8 mouse cellular contexts compared by ENCODE assay signal in genomic region chr17:28953251-28953650, GRCm38 (mm10). TPM values are rescaled to one million over a fixed set of nuclear protein-coding genes. Genes with fewer than 3 reads are reported as not detected.
DNase-seq lines count a peak whose midpoint lies in the region; ATAC-seq and TF ChIP-seq lines count a peak whose summit lies in the region.

No protein-coding gene starts in this region.

- H3K79me2 ChIP-seq in MEL (ENCODE audit: control insufficient read depth, insufficient read depth, low read length, poor library complexity), result peaks cover 46% of the 10 kb centered on the region
- H3K79me2 ChIP-seq in macrophage (ENCODE audit: inconsistent target), result peaks cover 58% of the 10 kb centered on the region

- no peak for TF ChIP-seq EP300 in MEL (IDR thresholded peaks at IDR 0.05; ENCODE audit: low read depth in 1 of 2, low read length in 2 of 2)

- H3K4me1 ChIP-seq in MEL (ENCODE audit: control insufficient read depth in 1 of 2, insufficient read depth in 2 of 2, low read length in 2 of 2), result peaks cover 19 to 33% of the 10 kb centered on the region in 2 experiments
- peaks cover 26% of the 10 kb centered on the region for H3K4me1 ChIP-seq in forebrain, embryonic 12.5 days
- peaks cover 18% of the 10 kb centered on the region for H3K4me1 ChIP-seq in intestine, embryonic 15.5 days (replicated peaks)

- H3K36me3 ChIP-seq in MEL (ENCODE audit: control insufficient read depth in 1 of 2, insufficient read depth in 2 of 2, low read length in 2 of 2), result peaks cover 2 to 22% of the 10 kb centered on the region in 2 experiments; a peak in 3 of 4 replicates
- peaks cover 12% of the 10 kb centered on the region; the same call in 1 of the 2 replicates for H3K36me3 ChIP-seq in forebrain, embryonic 12.5 days (replicated peaks)
- H3K36me3 ChIP-seq in intestine, embryonic 15.5 days, result no peaks in the 10 kb centered on the region
- 0 out of 2 replicates have a peak, but pooled peaks cover 8% of the 10 kb centered on the region for H3K36me3 ChIP-seq in macrophage (ENCODE audit: inconsistent target)

- intact Hi-C loops in left cerebral cortex, postnatal 36 days (cut with DNase I), result loop anchor here (2.0 kb wide), 1 partner anchor 80 kb away; the partner anchor contains the start of gene Srsf3

- no peaks in the 10 kb centered on the region for H3K27me3 ChIP-seq in MEL (ENCODE audit: control insufficient read depth in 1 of 2, insufficient read depth in 2 of 2, low read length in 2 of 2)
- H3K27me3 ChIP-seq in forebrain, embryonic 12.5 days, result no peaks in the 10 kb centered on the region
- no peaks in the 10 kb centered on the region for H3K27me3 ChIP-seq in intestine, embryonic 15.5 days (replicated peaks)

- no peaks in the 10 kb centered on the region for H3K9me3 ChIP-seq in MEL (replicated peaks; ENCODE audit: insufficient read depth, low read length)
- H3K9me3 ChIP-seq in forebrain, embryonic 12.5 days, result no peaks in the 10 kb centered on the region
- no peaks in the 10 kb centered on the region for H3K9me3 ChIP-seq in intestine, embryonic 15.5 days

- peak; percentile 34 for DNase-seq in adrenal gland, postnatal 14 days
- no peak for DNase-seq in adrenal gland, postnatal 4 days (ENCODE audit: low spot score in 2 of 2)
- DNase-seq in MEL (ENCODE audit: low read depth, low spot score), result peak; percentile 50
- DNase-seq in left cerebral cortex, postnatal 36 days (ENCODE audit: low spot score in 2 of 2), result no peak
- DNase-seq in right cerebral cortex, postnatal 10 days (ENCODE audit: low spot score in 2 of 2), result no peak

- H3K27ac ChIP-seq in MEL (ENCODE audit: control insufficient read depth, low read depth, low read length), result peak overlapping the region; percentile 96
- 0 out of 2 replicates have a peak overlapping the region, but pooled peaks have one; percentile 97 for H3K27ac ChIP-seq in forebrain, embryonic 12.5 days
- H3K27ac ChIP-seq in intestine, embryonic 15.5 days, result 0 out of 2 replicates have a peak overlapping the region, but pooled peaks have one; percentile 29
- peak overlapping the region; percentile 67 for H3K27ac ChIP-seq in macrophage

- no peak for TF ChIP-seq POLR2A in MEL (IDR thresholded peaks at IDR 0.05; ENCODE audit: control insufficient read depth in 1 of 2, insufficient read depth in 1 of 2, low read depth in 1 of 2, low read length in 2 of 2, poor library complexity in 1 of 2)

- ATAC-seq in forebrain, embryonic 12.5 days (ENCODE audit: low FRiP score), result no peak
- no peak for ATAC-seq in intestine, embryonic 15.5 days

- H3K4me3 ChIP-seq in MEL (ENCODE audit: control insufficient read depth in 1 of 2, insufficient read depth in 1 of 2, low read depth in 2 of 2, low read length in 2 of 2), result peak overlapping the region; percentile 79 to 94
- H3K4me3 ChIP-seq in forebrain, embryonic 12.5 days (replicated peaks), result peak overlapping the region; percentile 81
- peak overlapping the region; percentile 73 for H3K4me3 ChIP-seq in intestine, embryonic 15.5 days (replicated peaks)
- H3K4me3 ChIP-seq in macrophage (ENCODE audit: inconsistent target), result peak overlapping the region; percentile 85

- no peak for TF ChIP-seq CTCF in MEL (IDR thresholded peaks at IDR 0.05 in 2 of 3, conservative IDR thresholded peaks at IDR 0.05 in 1 of 3; ENCODE audit: control insufficient read depth in 1 of 3, insufficient read depth in 1 of 3, low read depth in 2 of 3, low read length in 3 of 3, poor library complexity in 1 of 3, severe bottlenecking in 1 of 3)

- no peak for TF ChIP-seq RAD21 in MEL (IDR thresholded peaks at IDR 0.05; ENCODE audit: low read depth, low read length)

- WGBS in forebrain, embryonic 12.5 days, result 40% methylated on average over 9 of the region's 9 CpGs
- WGBS in intestine, embryonic 15.5 days, result 8% methylated on average over 9 of the region's 9 CpGs
- WGBS in macrophage (ENCODE audit: missing documents), result 2% methylated on average over 9 of the region's 9 CpGs

- peak overlapping the region; percentile 87 for H3K9ac ChIP-seq in MEL (ENCODE audit: control insufficient read depth, low read depth, low read length, poor library complexity, severe bottlenecking)
- H3K9ac ChIP-seq in forebrain, embryonic 12.5 days, result peak overlapping the region; percentile 90
- peak overlapping the region; percentile 92 for H3K9ac ChIP-seq in intestine, embryonic 15.5 days

- peak overlapping the region; percentile 77 for H3K4me2 ChIP-seq in forebrain, embryonic 12.5 days
- H3K4me2 ChIP-seq in intestine, embryonic 15.5 days (replicated peaks), result peak overlapping the region; percentile 79

TF ChIP-seq in MEL, 35 proteins besides CTCF, POLR2A, EP300 and RAD21:
- TF ChIP-seq CHD1 (IDR thresholded peaks at IDR 0.05; ENCODE audit: low read depth, low read length), result no peak
- TF ChIP-seq SIN3A (IDR thresholded peaks at IDR 0.05; ENCODE audit: low read length), result no peak
- TF ChIP-seq MEF2A (IDR thresholded peaks at IDR 0.05; ENCODE audit: extremely low read depth, insufficient replicate concordance, low read depth, low read length, poor library complexity, severe bottlenecking), result no peak
- TF ChIP-seq MXI1 (IDR thresholded peaks at IDR 0.05; ENCODE audit: low read depth, low read length), result 0 out of 2 replicates have a peak, but pooled peaks have one; percentile 20

RNA-seq across cellular contexts. Expression of gene Kctd20, which starts 1.5 kb away (rescaled TPM):
- total RNA-seq in adrenal gland, postnatal 14 days (2021), result 71.6 and 79.3 TPM in 2 replicates
- 10 to 100 TPM; 79.8 to 86.5 TPM for total RNA-seq in adrenal gland, postnatal 4 days (2021)
- 39.1 and 41.8 TPM in 2 replicates for total RNA-seq in MEL (2012; rRNA removed)
- polyA plus RNA-seq in MEL (2012; ENCODE audit: insufficient read depth in 1 of 2, insufficient read length in 2 of 2, low read depth in 1 of 2, low replicate concordance in 2 of 2, missing spikeins in 1 of 2) (10 to 100 TPM in 1 of 2 experiments, not detected in 1; 65.4 TPM), macrophage (2018) (29.1 to 47.2 TPM (median 39.6 TPM) in 3 replicates)
- 127 and 129 TPM in 2 replicates for polyA plus RNA-seq in forebrain, embryonic 12.5 days (2016; fragmentation: Nextera tagmentation; extraction: Ambion mirVana)
- polyA plus RNA-seq in intestine, embryonic 15.5 days (2015; fragmentation: Nextera tagmentation; extraction: Ambion mirVana), result 64.9 and 68.9 TPM in 2 replicates
- total RNA-seq in macrophage (2018; cell fraction: chromatin; rRNA removed), result 100 to 1,000 TPM in 1 of 26 experiments, 10 to 100 TPM in 25; 55.7 to 110 (median 73.2) TPM
- 10 to 100 TPM; 28.0 to 43.5 (median 35.0) TPM for total RNA-seq in macrophage (2018; cell fraction: cytosol; rRNA removed)
- 10 to 100 TPM; 41.8 to 88.6 (median 58.4) TPM for total RNA-seq in macrophage (2018; cell fraction: nucleus; rRNA removed)
- 10 to 100 TPM; 72.8 to 77.6 TPM for total RNA-seq in left cerebral cortex, postnatal 36 days (2021)

RNA-seq across cellular contexts. Expression of gene Pxt1, which starts 9.6 kb away (rescaled TPM):
- total RNA-seq in adrenal gland, postnatal 14 days (2021), result 0.64 and 1.3 TPM in 2 replicates
- total RNA-seq in adrenal gland, postnatal 4 days (2021), result under 1 TPM; 0.59 to 0.67 TPM
- total RNA-seq in MEL (2012; rRNA removed), result not detected in 2 replicates
- polyA plus RNA-seq in MEL (2012; ENCODE audit: insufficient read depth in 1 of 2, insufficient read length in 2 of 2, low read depth in 1 of 2, low replicate concordance in 2 of 2, missing spikeins in 1 of 2), result not detected
- polyA plus RNA-seq in forebrain, embryonic 12.5 days (2016; fragmentation: Nextera tagmentation; extraction: Ambion mirVana), result 0.44 TPM in 1 of 2 replicates, not detected in the other
- polyA plus RNA-seq in intestine, embryonic 15.5 days (2015; fragmentation: Nextera tagmentation; extraction: Ambion mirVana), result not detected in 2 replicates
- total RNA-seq in macrophage (2018; cell fraction: chromatin; rRNA removed), result not detected
- total RNA-seq in macrophage (2018; cell fraction: cytosol; rRNA removed), result under 1 TPM in 3 of 26 experiments, not detected in 23; 0.09 to 0.43 (median 0.21) TPM
- not detected for total RNA-seq in macrophage (2018; cell fraction: nucleus; rRNA removed)
- polyA plus RNA-seq in macrophage (2018), result 0.27 TPM in 1 of 3 replicates, not detected in the others
- not detected for total RNA-seq in left cerebral cortex, postnatal 36 days (2021)

RNA-seq across cellular contexts. Expression of gene 4930539E08Rik, which starts 38.1 kb away (rescaled TPM):
- not detected in 2 replicates for total RNA-seq in adrenal gland, postnatal 14 days (2021)
- under 1 TPM; 0.11 TPM for total RNA-seq in adrenal gland, postnatal 4 days (2021)
- 0.04 TPM in 1 of 2 replicates, not detected in the other for total RNA-seq in MEL (2012; rRNA removed)
- polyA plus RNA-seq in MEL (2012; ENCODE audit: insufficient read depth in 1 of 2, insufficient read length in 2 of 2, low read depth in 1 of 2, low replicate concordance in 2 of 2, missing spikeins in 1 of 2) (under 1 TPM in 1 of 2 experiments, not detected in 1; 0.01 TPM), macrophage (2018) (0.33 to 1.1 TPM (median 0.77 TPM) in 3 replicates)
- polyA plus RNA-seq in forebrain, embryonic 12.5 days (2016; fragmentation: Nextera tagmentation; extraction: Ambion mirVana), result 0.23 TPM in 2 replicates
- polyA plus RNA-seq in intestine, embryonic 15.5 days (2015; fragmentation: Nextera tagmentation; extraction: Ambion mirVana), result 4.4 and 4.8 TPM in 2 replicates
- total RNA-seq in macrophage (2018; cell fraction: chromatin; rRNA removed), result 1 to 10 TPM in 9 of 26 experiments, under 1 TPM in 11, not detected in 6; 0.16 to 4.2 (median 0.59) TPM
- 1 to 10 TPM in 13 of 26 experiments, under 1 TPM in 13; 0.10 to 5.2 (median 1.0) TPM for total RNA-seq in macrophage (2018; cell fraction: cytosol; rRNA removed)
- total RNA-seq in macrophage (2018; cell fraction: nucleus; rRNA removed), result 1 to 10 TPM in 16 of 26 experiments, under 1 TPM in 10; 0.15 to 5.4 (median 1.5) TPM
- total RNA-seq in left cerebral cortex, postnatal 36 days (2021), result 10 to 100 TPM; 12.2 to 15.4 TPM

RNA-seq across cellular contexts. Expression of gene Stk38, which starts 54.5 kb away (rescaled TPM):
- 55.0 and 73.5 TPM in 2 replicates for total RNA-seq in adrenal gland, postnatal 14 days (2021)
- 10 to 100 TPM; 90.2 to 94.9 TPM for total RNA-seq in adrenal gland, postnatal 4 days (2021)
- total RNA-seq in MEL (2012; rRNA removed), result 14.4 and 17.1 TPM in 2 replicates
- polyA plus RNA-seq in MEL (2012; ENCODE audit: insufficient read depth in 1 of 2, insufficient read length in 2 of 2, low read depth in 1 of 2, low replicate concordance in 2 of 2, missing spikeins in 1 of 2) (100 to 1,000 TPM in 1 of 2 experiments, 10 to 100 TPM in 1; 49.3 to 290 TPM), macrophage (2018) (50.4 to 96.1 TPM (median 84.7 TPM) in 3 replicates)
- polyA plus RNA-seq in forebrain, embryonic 12.5 days (2016; fragmentation: Nextera tagmentation; extraction: Ambion mirVana), result 149 and 154 TPM in 2 replicates
- 90.0 and 90.7 TPM in 2 replicates for polyA plus RNA-seq in intestine, embryonic 15.5 days (2015; fragmentation: Nextera tagmentation; extraction: Ambion mirVana)
- 100 to 1,000 TPM; 193 to 792 (median 580) TPM for total RNA-seq in macrophage (2018; cell fraction: chromatin; rRNA removed)
- 10 to 100 TPM; 41.5 to 90.6 (median 71.6) TPM for total RNA-seq in macrophage (2018; cell fraction: cytosol; rRNA removed)
- total RNA-seq in macrophage (2018; cell fraction: nucleus; rRNA removed), result 100 to 1,000 TPM; 124 to 452 (median 250) TPM
- 10 to 100 TPM; 35.0 to 62.2 TPM for total RNA-seq in left cerebral cortex, postnatal 36 days (2021)

Comparison
In these comparisons a context has a peak if more than half of its experiments do, and no peak if none do; other contexts are left out.
1. DNase-seq: peak in adrenal gland, postnatal 14 days (single experiment) and MEL (single experiment); none in adrenal gland, postnatal 4 days (0 of 2), left cerebral cortex, postnatal 36 days (0 of 2) and right cerebral cortex, postnatal 10 days (0 of 2).
2. H3K27ac ChIP-seq: peak in every context shown above with its lines; median percentile 97 in forebrain, embryonic 12.5 days; 96 in MEL; 67 in macrophage; 29 in intestine, embryonic 15.5 days.
3. RNA of gene 4930539E08Rik, which starts 38.1 kb away (total RNA-seq): 12.2 to 15.4 TPM in left cerebral cortex, postnatal 36 days; 0.11 TPM in adrenal gland, postnatal 4 days, 0.04 TPM in MEL and not detected in adrenal gland, postnatal 14 days; every median in the first group is over 10 times any median in the second.
4. Peak in every context shown above with its lines, with median percentiles within 50 percentile points of each other: H3K4me3 ChIP-seq and H3K9ac ChIP-seq.